Mouse (Mus musculus) liver, embryonic 13.5 days (tissue): Measurements from ENCODE around the gene Cops7b. TPM values are rescaled to one million over a fixed set of nuclear protein-coding genes. Genes with fewer than 3 reads are reported as not detected.
A peak's percentile ranks its signal among the peaks of the same experiment; 100 is the strongest.

Experiments
- ATAC-seq: fragments of 200-750 bp; cut with Nextera tagmentation; 2 replicates; pipeline ENCODE4 v1.8.0; 2017; ENCODE audit warnings: low read depth, mild to moderate bottlenecking, moderate number of reproducible peaks, moderate library complexity
- DNase-seq: peaks from one replicate; pipeline ENCODE4 v3.0.0; 2022
- H3K27ac ChIP-seq: fragments of 300-500 bp; sonication (generic); 2 replicates; pipeline ENCODE4 v1.5.1; 2015; ENCODE audit warnings: moderate library complexity, mild to moderate bottlenecking, inconsistent platforms
- H3K27me3 ChIP-seq: fragments of 300-500 bp; sonication (generic); 2 replicates; pipeline ENCODE4 v1.6.1; 2015; ENCODE audit warnings: mild to moderate bottlenecking, inconsistent platforms
- H3K36me3 ChIP-seq: fragments of 300-500 bp; sonication (generic); 2 replicates; pipeline ENCODE4 v1.6.1; 2015; ENCODE audit warnings: mild to moderate bottlenecking, inconsistent platforms
- H3K4me1 ChIP-seq: fragments of 300-500 bp; sonication (generic); replicated peaks from 2 replicates; pipeline ENCODE4 v1.6.1; 2015; ENCODE audit warnings: inconsistent platforms
- H3K4me2 ChIP-seq: fragments of 300-500 bp; sonication (generic); 2 replicates; pipeline ENCODE4 v1.6.1; 2015; ENCODE audit warnings: inconsistent platforms, mild to moderate bottlenecking, moderate library complexity
- H3K4me3 ChIP-seq: fragments of 300-500 bp; sonication (generic); replicated peaks from 2 replicates; pipeline ENCODE4 v1.5.1; 2015; ENCODE audit warnings: mild to moderate bottlenecking, inconsistent platforms
- H3K9ac ChIP-seq: fragments of 300-500 bp; sonication (generic); 2 replicates; pipeline ENCODE4 v1.6.1; 2015; ENCODE audit warnings: mild to moderate bottlenecking, inconsistent platforms
- H3K9me3 ChIP-seq: fragments of 300-500 bp; sonication (generic); replicated peaks from 2 replicates; pipeline ENCODE4 v1.6.1; 2016; ENCODE audit warnings: inconsistent platforms
- WGBS: fragments of 180-500 bp; shearing (Covaris S2); methylation state at CpG from one replicate; pipeline ENCODE4 v1.1.7; 2015; ENCODE audit not compliant: insufficient replicate concordance; 5-methylcytosine and 5-hydroxymethylcytosine counted together
- polyA plus RNA-seq: library from polyadenylated mRNA; unstranded; fragments of >200 nt; fragmentation: Nextera tagmentation; extraction: Ambion mirVana; gene quantifications from 2 replicates; pipeline ENCODE4 v1.2.1, GENCODE M21; 2015

The Cops7b gene
- polyA plus RNA-seq, 1 experiment from 2014 or later = 16.7 TPM

GRCm38 (mm10) chr1:86630527-86630926, 47.8 kb downstream of the Cops7b start:
- Histone ChIP-seq H3K9me3 (no peaks in the 10 kb centered on the region), H3K4me1 (0 out of 2 replicates have a peak, but pooled peaks cover 5% of the 10 kb centered on the region), H3K4me2 (no peak overlapping the region), H3K9ac (no peak overlapping the region), H3K27me3 (no peaks in the 10 kb centered on the region), H3K36me3 (no peaks in the 10 kb centered on the region), H3K27ac (no peak overlapping the region), H3K4me3 (no peak overlapping the region)
- 60% methylated on average over 4 of the region's 4 CpGs for WGBS
- DNase-seq (no peak), ATAC-seq (no peak)

- H3K4me2 ChIP-seq = no peak overlapping the region
- 54% methylated on average over 6 of the region's 6 CpGs for WGBS
These were observed 50.2 kb downstream of the Cops7b start for GRCm38 (mm10) chr1:86632732-86633380.

GRCm38 (mm10) chr1:86633434-86633833, 50.7 kb downstream of the Cops7b start:
- no peaks in the 10 kb centered on the region for H3K27me3 ChIP-seq
- H3K9me3 ChIP-seq = no peaks in the 10 kb centered on the region
- 50% methylated on average over 3 of the region's 3 CpGs for WGBS
- 0 out of 2 replicates have a peak, but pooled peaks cover 5% of the 10 kb centered on the region for H3K4me1 ChIP-seq
- H3K4me3 ChIP-seq = no peak overlapping the region
- ATAC-seq = peak; percentile 51; the same call in 1 of the 2 replicates
- no peak overlapping the region for H3K9ac ChIP-seq
- H3K36me3 ChIP-seq = no peaks in the 10 kb centered on the region
- no peak overlapping the region for H3K4me2 ChIP-seq
- peak overlapping the region; percentile 34; the same call in 1 of the 2 replicates for H3K27ac ChIP-seq
- no peak for DNase-seq

More at GRCm38 (mm10) chr1:86632732-86633380, 50.2 kb downstream of the Cops7b start:
- Histone ChIP-seq H3K9ac (no peak overlapping the region), H3K36me3 (no peaks in the 10 kb centered on the region), H3K4me3 (no peak overlapping the region), H3K4me1 (0 out of 2 replicates have a peak, but pooled peaks cover 5% of the 10 kb centered on the region), H3K27me3 (no peaks in the 10 kb centered on the region), H3K9me3 (no peaks in the 10 kb centered on the region), H3K27ac (peak overlapping the region; percentile 34; the same call in 1 of the 2 replicates)
- DNase-seq = no peak
- ATAC-seq = no peak

GRCm38 (mm10) chr1:86633840-86634750, 51.4 kb downstream of the Cops7b start:
- DNase-seq (no peak), ATAC-seq (no peak)
- Histone ChIP-seq H3K4me2 (no peak overlapping the region), H3K27me3 (no peaks in the 10 kb centered on the region), H3K36me3 (no peaks in the 10 kb centered on the region), H3K4me3 (no peak overlapping the region), H3K9me3 (no peaks in the 10 kb centered on the region), H3K9ac (no peak overlapping the region), H3K4me1 (0 out of 2 replicates have a peak, but pooled peaks cover 5% of the 10 kb centered on the region), H3K27ac (no peak overlapping the region)
- 59% methylated on average over 7 of the region's 7 CpGs for WGBS

- Histone ChIP-seq H3K4me3 (no peak overlapping the region), H3K4me2 (no peak overlapping the region), H3K27me3 (no peaks in the 10 kb centered on the region), H3K9me3 (no peaks in the 10 kb centered on the region), H3K27ac (no peak overlapping the region), H3K36me3 (no peaks in the 10 kb centered on the region), H3K4me1 (0 out of 2 replicates have a peak, but pooled peaks cover 5% of the 10 kb centered on the region), H3K9ac (no peak overlapping the region)
- no peak for DNase-seq
- 46% methylated on average over 6 of the region's 6 CpGs for WGBS
- no peak for ATAC-seq
These were observed 52.2 kb downstream of the Cops7b start for GRCm38 (mm10) chr1:86634751-86635359.

- peaks cover 5% of the 10 kb centered on the region for H3K27me3 ChIP-seq
- no peak overlapping the region for H3K9ac ChIP-seq
- no peak overlapping the region for H3K4me2 ChIP-seq
- no peaks in the 10 kb centered on the region for H3K9me3 ChIP-seq
- DNase-seq (no peak), ATAC-seq (no peak)
- no peak overlapping the region for H3K4me3 ChIP-seq
- 46% methylated on average over 13 of the region's 13 CpGs for WGBS
- H3K36me3 ChIP-seq = no peaks in the 10 kb centered on the region
- no peak overlapping the region for H3K27ac ChIP-seq
- H3K4me1 ChIP-seq = no peaks in the 10 kb centered on the region
These were observed 60.6 kb downstream of the Cops7b start for GRCm38 (mm10) chr1:86643101-86643809.

- H3K9me3 ChIP-seq = no peaks in the 10 kb centered on the region
- no peaks in the 10 kb centered on the region for H3K36me3 ChIP-seq
- peaks cover 5% of the 10 kb centered on the region for H3K27me3 ChIP-seq
- no peak for DNase-seq
- no peak overlapping the region for H3K9ac ChIP-seq
- no peak for ATAC-seq
- no peak overlapping the region for H3K27ac ChIP-seq
- WGBS = 59% methylated on average over 2 of the region's 2 CpGs
- no peaks in the 10 kb centered on the region for H3K4me1 ChIP-seq
- no peak overlapping the region for H3K4me3 ChIP-seq
- no peak overlapping the region for H3K4me2 ChIP-seq
These were observed 64.8 kb downstream of the Cops7b start for GRCm38 (mm10) chr1:86647517-86647916.

GRCm38 (mm10) chr1:86650272-86650671, 67.6 kb downstream of the Cops7b start:
- Histone ChIP-seq H3K4me1 (no peaks in the 10 kb centered on the region), H3K9ac (no peak overlapping the region), H3K4me3 (no peak overlapping the region), H3K27ac (no peak overlapping the region), H3K36me3 (no peaks in the 10 kb centered on the region), H3K9me3 (no peaks in the 10 kb centered on the region), H3K4me2 (no peak overlapping the region), H3K27me3 (no peaks in the 10 kb centered on the region; the same call in 1 of the 2 replicates)
- DNase-seq = peak; percentile 40
- ATAC-seq = no peak
- 13% methylated on average over 6 of the region's 6 CpGs for WGBS

GRCm38 (mm10) chr1:86652675-86653074, 70.0 kb downstream of the Cops7b start:
- Histone ChIP-seq H3K27ac (no peak overlapping the region), H3K4me3 (no peak overlapping the region), H3K36me3 (no peaks in the 10 kb centered on the region), H3K4me1 (no peaks in the 10 kb centered on the region), H3K9ac (no peak overlapping the region), H3K4me2 (no peak overlapping the region), H3K27me3 (no peaks in the 10 kb centered on the region), H3K9me3 (no peaks in the 10 kb centered on the region)
- WGBS = 38% methylated on average over 4 of the region's 4 CpGs
- ATAC-seq = no peak
- DNase-seq = no peak

GRCm38 (mm10) chr1:86657071-86657470, 74.4 kb downstream of the Cops7b start:
- no peaks in the 10 kb centered on the region; the same call in 1 of the 2 replicates for H3K27me3 ChIP-seq
- no peak overlapping the region for H3K4me2 ChIP-seq
- 57% methylated on average over 5 of the region's 5 CpGs for WGBS
- no peaks in the 10 kb centered on the region for H3K36me3 ChIP-seq
- H3K9ac ChIP-seq = no peak overlapping the region
- H3K9me3 ChIP-seq = no peaks in the 10 kb centered on the region
- H3K4me3 ChIP-seq = no peak overlapping the region
- ATAC-seq (no peak), DNase-seq (no peak)
- H3K27ac ChIP-seq = no peak overlapping the region
- H3K4me1 ChIP-seq = no peaks in the 10 kb centered on the region
